Mouse (Mus musculus) lung, postnatal 0 days (tissue): Measurements from ENCODE around the gene Bud23.

Experiments
- CTCF ChIP-seq: IDR thresholded peaks from 2 replicates; pipeline ENCODE4 v1.5.1; 2016; ENCODE audit warnings: antibody characterized with exemption, mild to moderate bottlenecking
- EP300 ChIP-seq: IDR thresholded peaks from 2 replicates; pipeline ENCODE4 v1.6.1; 2016; ENCODE audit warnings: antibody characterized with exemption, mild to moderate bottlenecking, control low read depth

DNA sequence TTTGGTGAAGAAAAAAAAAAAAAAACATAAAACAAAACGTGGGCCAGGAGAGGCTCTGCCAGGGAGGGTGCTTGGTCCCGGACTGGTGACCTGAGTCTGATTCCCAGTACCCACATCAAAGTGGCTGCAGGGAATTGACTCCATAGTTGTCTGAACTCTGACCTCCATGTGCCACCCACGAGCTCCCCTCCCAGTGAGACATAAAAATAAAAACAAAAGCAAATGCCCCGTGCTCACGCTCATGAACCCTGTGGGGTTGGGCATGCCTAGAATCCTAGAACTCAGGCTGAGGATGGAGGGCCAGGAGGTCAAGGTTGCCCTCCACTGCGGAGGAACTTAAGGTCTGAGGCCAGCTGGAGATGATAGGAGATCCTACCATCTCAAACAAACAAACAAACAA, 44.3 kb upstream of the Bud23 start:
- no peak for TF ChIP-seq EP300
- TF ChIP-seq CTCF = no peak
